Mouse (Mus musculus): Measurements from ENCODE around the gene Samd8. TPM values are rescaled to one million over a fixed set of nuclear protein-coding genes. Genes with fewer than 3 reads are reported as not detected.

Samd8 gene
- total RNA-seq (2012; rRNA removed) (6.6 and 7.0 TPM in 2 replicates), total RNA-seq (2014; rRNA removed) (9.0 and 9.5 TPM in 2 replicates), polyA plus RNA-seq (2012; ENCODE audit: insufficient read length, low read depth) (4.7 and 5.4 TPM in 2 replicates)

- H3K36me3 ChIP-seq (replicated peaks in 1 of 2; ENCODE audit: control insufficient read depth in 1 of 2, insufficient read depth in 1 of 2, low read length in 1 of 2), result peaks cover 0 to 2% of the 10 kb centered on the region in 2 experiments
Observed at GRCm38 (mm10) chr14:21750008-21750880, at the start of gene Samd8. Gene Samd8, plus strand, starts transcription at chr14:21750531.

GRCm38 (mm10) chr14:21702691-21703090 lies 47.6 kb upstream of the Samd8 start:
- in situ Hi-C loops (cut with MboI; ENCODE audit: low pct_ligation_motif_present, low pct_unique_long_range_greater_than_20kb, low sequenced_read_pairs) (no loop called here), dilution Hi-C loops (cut with MboI; ENCODE audit: extremely low pct_ligation_motif_present, extremely low pct_unique_long_range_greater_than_20kb, low sequenced_read_pairs) (no loop called here)
- H3K9ac ChIP-seq (ENCODE audit: insufficient read depth, low read depth), result no peak overlapping the region
- no peak overlapping the region for H3K27ac ChIP-seq (ENCODE audit: insufficient read depth, low read depth)
- no peaks in the 10 kb centered on the region for H3K9me3 ChIP-seq (replicated peaks; ENCODE audit: low read length)
- TF ChIP-seq KAT2A (IDR thresholded peaks at IDR 0.05; ENCODE audit: insufficient replicate concordance, low read length) (no peak), ZNF384 (IDR thresholded peaks at IDR 0.05; ENCODE audit: low read depth, low read length) (no peak), ZC3H11A (IDR thresholded peaks at IDR 0.05; ENCODE audit: low read depth, low read length) (no peak), POLR2AphosphoS2 (IDR thresholded peaks at IDR 0.05; ENCODE audit: low read depth, low read length) (no peak), MAX (IDR thresholded peaks at IDR 0.05; ENCODE audit: low read length) (no peak), USF2 (conservative IDR thresholded peaks at IDR 0.05; ENCODE audit: low read depth, low read length) (no peak), CHD1 (IDR thresholded peaks at IDR 0.05; ENCODE audit: low read depth, low read length) (no peak), RAD21 (IDR thresholded peaks at IDR 0.05; ENCODE audit: low read depth, low read length) (no peak), CTCF (conservative IDR thresholded peaks at IDR 0.05 in 1 of 2, IDR thresholded peaks at IDR 0.05 in 1 of 2; ENCODE audit: low read depth in 2 of 2, low read length in 2 of 2) (no peak)
- H3K4me1 ChIP-seq (ENCODE audit: control insufficient read depth in 1 of 2, insufficient read depth in 2 of 2), result peaks cover 2 to 9% of the 10 kb centered on the region in 2 experiments; a peak in 2 of 4 replicates
- H3K27me3 ChIP-seq (replicated peaks), result no peaks in the 10 kb centered on the region
- no peaks in the 10 kb centered on the region for H3K79me2 ChIP-seq (replicated peaks; ENCODE audit: control insufficient read depth, extremely low read depth, insufficient read depth, poor library complexity, severe bottlenecking)
- no peak overlapping the region for H3K4me3 ChIP-seq (replicated peaks in 1 of 3; ENCODE audit: low read depth in 2 of 3, low read length in 2 of 3, poor library complexity in 1 of 3)
- H3K36me3 ChIP-seq (replicated peaks in 1 of 2; ENCODE audit: control insufficient read depth in 1 of 2, insufficient read depth in 1 of 2, low read length in 1 of 2), result no peaks in the 10 kb centered on the region
- H3K4me2 ChIP-seq (ENCODE audit: insufficient read depth, low read depth, poor library complexity, severe bottlenecking), result no peak overlapping the region
- DNase-seq (ENCODE audit: extremely low read depth), result no peak

More at GRCm38 (mm10) chr14:21750008-21750880, at the start of gene Samd8:
- Histone ChIP-seq H3K4me3 (replicated peaks in 1 of 3; ENCODE audit: low read depth in 2 of 3, low read length in 2 of 3, poor library complexity in 1 of 3) (peak within 1 kb of the TSS; percentile 79 to 90 (median 88)), H3K4me1 (ENCODE audit: control insufficient read depth in 1 of 2, insufficient read depth in 2 of 2) (peaks cover 5 to 33% of the 10 kb centered on the region in 2 experiments), H3K27me3 (replicated peaks) (no peaks in the 10 kb centered on the region), H3K4me2 (ENCODE audit: insufficient read depth, low read depth, poor library complexity, severe bottlenecking) (peak within 1 kb of the TSS; percentile 48), H3K27ac (ENCODE audit: insufficient read depth, low read depth) (peak within 1 kb of the TSS; percentile 35), H3K79me2 (replicated peaks; ENCODE audit: control insufficient read depth, extremely low read depth, insufficient read depth, poor library complexity, severe bottlenecking) (peaks cover 19% of the 10 kb centered on the region), H3K9me3 (replicated peaks; ENCODE audit: low read length) (no peaks in the 10 kb centered on the region), H3K9ac (ENCODE audit: insufficient read depth, low read depth) (peak within 1 kb of the TSS; percentile 84)
- dilution Hi-C loops (cut with MboI; ENCODE audit: extremely low pct_ligation_motif_present, extremely low pct_unique_long_range_greater_than_20kb, low sequenced_read_pairs), result no loop called here
- DNase-seq (ENCODE audit: extremely low read depth), result peak; percentile 82
- in situ Hi-C loops (cut with MboI; ENCODE audit: low pct_ligation_motif_present, low pct_unique_long_range_greater_than_20kb, low sequenced_read_pairs), result no loop called here
- TF ChIP-seq NELFE (IDR thresholded peaks at IDR 0.05; ENCODE audit: low read depth, low read length) (peak; percentile 87), POLR2A (IDR thresholded peaks at IDR 0.05; ENCODE audit: low read depth, low read length) (peak; percentile 85), SIN3A (IDR thresholded peaks at IDR 0.05; ENCODE audit: low read length) (no peak; the same call in none of the 2 replicates), CHD2 (IDR thresholded peaks at IDR 0.05; ENCODE audit: low read length) (peak; percentile 67), USF2 (conservative IDR thresholded peaks at IDR 0.05; ENCODE audit: low read depth, low read length) (no peak), ELF1 (IDR thresholded peaks at IDR 0.05; ENCODE audit: low read depth, low read length) (peak; percentile 84), MXI1 (IDR thresholded peaks at IDR 0.05; ENCODE audit: low read depth, low read length) (peak; percentile 29; the same call in 1 of the 2 replicates), NRF1 (IDR thresholded peaks at IDR 0.05; ENCODE audit: low read depth, low read length) (no peak), ZC3H11A (IDR thresholded peaks at IDR 0.05; ENCODE audit: low read depth, low read length) (no peak), HCFC1 (IDR thresholded peaks at IDR 0.05; ENCODE audit: low read depth, low read length) (peak; percentile 76), TCF12 (IDR thresholded peaks at IDR 0.05; ENCODE audit: low read depth, low read length) (peak; percentile 73), MAZ (IDR thresholded peaks at IDR 0.05; ENCODE audit: low read depth, low read length) (peak; percentile 62; the same call in 1 of the 2 replicates), TBP (conservative IDR thresholded peaks at IDR 0.05; ENCODE audit: low read depth, low read length) (0 out of 2 replicates have a peak, but pooled peaks have one; percentile 18), KAT2A (IDR thresholded peaks at IDR 0.05; ENCODE audit: insufficient replicate concordance, low read length) (0 out of 2 replicates have a peak, but pooled peaks have one; percentile 42), ZMIZ1 (IDR thresholded peaks at IDR 0.05; ENCODE audit: low read depth, low read length) (0 out of 2 replicates have a peak, but pooled peaks have one; percentile 56)
